ENCODE assay signal across 8 mouse cellular contexts in the genomic region with DNA sequence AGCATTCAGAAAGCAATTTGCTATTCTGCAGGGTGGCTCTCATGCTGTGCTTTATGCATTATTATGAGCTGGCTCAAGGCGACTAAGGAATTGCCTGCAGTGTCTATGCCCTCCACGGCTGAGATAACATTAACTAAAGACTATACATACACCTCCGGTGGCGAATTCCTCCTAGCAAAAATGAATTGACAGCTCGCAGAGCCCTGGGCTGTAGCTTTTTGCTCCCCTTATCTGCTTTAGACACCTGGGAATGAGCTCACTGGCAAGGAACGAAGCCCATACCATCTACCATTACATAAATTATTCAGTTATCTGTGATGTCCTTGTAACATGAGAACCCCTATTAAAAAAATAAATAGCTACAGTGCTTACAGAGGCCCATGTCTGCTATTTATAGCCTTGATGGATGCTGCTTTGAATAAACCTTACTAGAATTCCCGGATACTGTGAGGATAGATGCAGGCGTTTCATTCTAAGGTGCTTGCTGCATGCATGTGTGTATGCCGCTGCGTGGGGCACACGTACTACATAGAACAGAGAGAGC. TPM values are rescaled to one million over a fixed set of nuclear protein-coding genes. Genes with fewer than 3 reads are reported as not detected.
DNase-seq lines count a peak whose midpoint lies in the region; ATAC-seq and TF ChIP-seq lines count a peak whose summit lies in the region.
"Had no signal": no experiment of that assay in that cellular context is flagged by ENCODE, and none has a peak within 500 bp of the region (broad histone marks: within the 10 kb centered on the region; RNA-seq: fewer than 3 reads in every experiment).

No protein-coding gene starts in this region.

- H3K4me1 ChIP-seq in forebrain, embryonic 10.5 days, result peaks cover 40% of the 10 kb centered on the region
- peaks cover 30% of the 10 kb centered on the region for H3K4me1 ChIP-seq in neural tube, embryonic 13.5 days (replicated peaks)

- H3K4me3 ChIP-seq in layer of hippocampus, adult 2 months, result no peak overlapping the region
- H3K4me3 ChIP-seq in forebrain, embryonic 10.5 days, result no peak overlapping the region
- no peak overlapping the region for H3K4me3 ChIP-seq in neural tube, embryonic 13.5 days

- H3K27ac ChIP-seq in layer of hippocampus, adult 2 months, result peak overlapping the region; percentile 3; the same call in 1 of the 2 replicates
- H3K27ac ChIP-seq in forebrain, embryonic 10.5 days, result peak overlapping the region; percentile 68
- H3K27ac ChIP-seq in neural tube, embryonic 13.5 days (replicated peaks), result peak overlapping the region; percentile 85

- H3K9me3 ChIP-seq in forebrain, embryonic 10.5 days, result peaks cover 4% of the 10 kb centered on the region; the same call in 1 of the 2 replicates
- H3K9me3 ChIP-seq in neural tube, embryonic 13.5 days, result no peaks in the 10 kb centered on the region

- peaks cover 23% of the 10 kb centered on the region for H3K27me3 ChIP-seq in forebrain, embryonic 10.5 days (ENCODE audit: poor library complexity, severe bottlenecking)
- peaks cover 5% of the 10 kb centered on the region; the same call in 1 of the 2 replicates for H3K27me3 ChIP-seq in neural tube, embryonic 13.5 days

- H3K4me2 ChIP-seq in neural tube, embryonic 13.5 days, result peak overlapping the region; percentile 21

- H3K9ac ChIP-seq in neural tube, embryonic 13.5 days, result peak overlapping the region; percentile 49; the same call in 1 of the 2 replicates

- peak; percentile 87 for ATAC-seq in neural tube, embryonic 13.5 days (ENCODE audit: low read depth)

- no peaks in the 10 kb centered on the region for H3K36me3 ChIP-seq in forebrain, embryonic 10.5 days (replicated peaks)
- no peaks in the 10 kb centered on the region for H3K36me3 ChIP-seq in neural tube, embryonic 13.5 days

- WGBS in forebrain, embryonic 10.5 days, result 49% methylated on average over 11 of the region's 11 CpGs
- 25% methylated on average over 11 of the region's 11 CpGs for WGBS in neural tube, embryonic 13.5 days

- no peak for DNase-seq in layer of hippocampus, adult 2 months (ENCODE audit: low spot score in 2 of 2)
- DNase-seq in layer of hippocampus, postnatal 25 days (ENCODE audit: extremely low spot score in 1 of 2, low spot score in 1 of 2), result no peak
- no peak for DNase-seq in forebrain, embryonic 10.5 days (ENCODE audit: extremely low spot score, low spot score)
- peak; percentile 56 for DNase-seq in liver
- DNase-seq in urinary bladder, postnatal 36 days (ENCODE audit: low spot score in 2 of 2), result no peak
- no peak for DNase-seq in natural killer cell, adult 2 months (ENCODE audit: low spot score in 2 of 2)

- TF ChIP-seq CTCF in layer of hippocampus, adult 2 months (conservative IDR thresholded peaks at IDR 0.05), result no peak

RNA-seq across cellular contexts. Expression of a gene that starts 53.1 kb away (rescaled TPM):
- not detected for total RNA-seq in layer of hippocampus, adult 2 months (2021)
- not detected for total RNA-seq in layer of hippocampus, postnatal 25 days (2021)
- polyA plus RNA-seq in forebrain, embryonic 10.5 days (2016; fragmentation: Nextera tagmentation; extraction: Ambion mirVana), result not detected in 2 replicates
- not detected in 2 replicates for polyA plus RNA-seq in neural tube, embryonic 13.5 days (2015; fragmentation: Nextera tagmentation; extraction: Ambion mirVana)
- total RNA-seq: layer of hippocampus, adult 18-20 months had no signal

Comparison
In these comparisons a context has a peak if more than half of its experiments do, and no peak if none do; other contexts are left out.
1. H3K27ac ChIP-seq: peak in every context shown above with its lines; median percentile 85 in neural tube, embryonic 13.5 days; 68 in forebrain, embryonic 10.5 days; 3 in layer of hippocampus, adult 2 months.